9 mouse cellular contexts compared by ENCODE assay signal in the genomic region with DNA sequence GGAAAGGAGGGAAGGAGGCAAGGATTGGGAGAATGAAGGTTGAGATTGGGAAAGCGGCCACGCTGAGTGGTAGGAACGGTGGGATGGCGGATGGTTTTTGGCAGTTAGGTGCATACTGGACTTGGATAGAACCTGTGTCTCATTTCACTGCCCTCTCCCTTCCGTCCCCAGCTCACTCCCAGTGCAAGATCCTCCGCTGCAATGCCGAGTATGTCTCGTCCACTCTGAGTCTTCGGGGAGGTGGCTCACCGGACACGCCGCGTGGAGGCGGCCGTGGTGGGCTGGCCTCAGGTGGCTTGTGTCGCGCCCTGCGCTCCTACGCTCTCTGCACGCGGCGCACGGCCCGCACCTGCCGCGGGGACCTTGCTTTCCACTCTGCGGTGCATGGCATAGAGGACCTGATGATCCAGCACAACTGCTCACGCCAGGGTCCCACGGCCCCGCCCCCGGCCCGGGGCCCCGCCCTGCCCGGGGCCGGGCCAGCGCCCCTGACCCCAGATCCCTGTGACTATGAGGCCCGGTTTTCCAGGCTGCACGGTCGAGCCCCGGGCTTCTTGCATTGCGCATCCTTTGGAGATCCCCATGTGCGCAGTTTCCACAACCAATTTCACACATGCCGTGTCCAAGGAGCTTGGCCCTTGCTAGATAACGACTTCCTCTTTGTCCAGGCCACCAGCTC. TPM values are rescaled to one million over a fixed set of nuclear protein-coding genes. Genes with fewer than 3 reads are reported as not detected.
DNase-seq lines count a peak whose midpoint lies in the region; ATAC-seq and TF ChIP-seq lines count a peak whose summit lies in the region.
"Had no signal": no experiment of that assay in that cellular context is flagged by ENCODE, and none has a peak within 500 bp of the region (broad histone marks: within the 10 kb centered on the region; RNA-seq: fewer than 3 reads in every experiment).

No protein-coding gene starts in this region.

- H3K36me3 ChIP-seq in embryonic facial prominence, embryonic 14.5 days (ENCODE audit: control insufficient read depth, insufficient read depth, low read length), result no peaks in the 10 kb centered on the region
- H3K36me3 ChIP-seq in limb, embryonic 12.5 days, result no peaks in the 10 kb centered on the region
- H3K36me3 ChIP-seq in neural tube, embryonic 15.5 days, result no peaks in the 10 kb centered on the region

- intact Hi-C loops in left cerebral cortex, adult 2 months (cut with DNase I), result no loop called here

- WGBS in embryonic facial prominence, embryonic 14.5 days, result 6% methylated on average over 27 of the region's 44 CpGs
- WGBS in limb, embryonic 12.5 days, result 4% methylated on average over 44 of the region's 44 CpGs
- WGBS in neural tube, embryonic 15.5 days, result 4% methylated on average over 43 of the region's 44 CpGs

- no peak overlapping the region for H3K27ac ChIP-seq in left cerebral cortex, adult 2 months
- no peak overlapping the region for H3K27ac ChIP-seq in embryonic facial prominence, embryonic 14.5 days (replicated peaks; ENCODE audit: low read depth, low read length)
- no peak overlapping the region for H3K27ac ChIP-seq in limb, embryonic 12.5 days
- no peak overlapping the region for H3K27ac ChIP-seq in neural tube, embryonic 15.5 days (replicated peaks)

- no peaks in the 10 kb centered on the region for H3K9me3 ChIP-seq in embryonic facial prominence, embryonic 14.5 days (ENCODE audit: control insufficient read depth, low read length)
- no peaks in the 10 kb centered on the region for H3K9me3 ChIP-seq in limb, embryonic 12.5 days
- no peaks in the 10 kb centered on the region for H3K9me3 ChIP-seq in neural tube, embryonic 15.5 days (replicated peaks)

- peak overlapping the region; percentile 52 for H3K4me3 ChIP-seq in left cerebral cortex, adult 2 months
- H3K4me3 ChIP-seq in embryonic facial prominence, embryonic 14.5 days (ENCODE audit: low read depth, low read length), result peak overlapping the region; percentile 46
- peak overlapping the region; percentile 48 for H3K4me3 ChIP-seq in limb, embryonic 12.5 days (replicated peaks)
- peak overlapping the region; percentile 47 for H3K4me3 ChIP-seq in neural tube, embryonic 15.5 days (replicated peaks)

- no peak for TF ChIP-seq CTCF in left cerebral cortex, adult 2 months (IDR thresholded peaks at IDR 0.05)

- H3K4me2 ChIP-seq in embryonic facial prominence, embryonic 14.5 days (ENCODE audit: low read depth, low read length), result peak overlapping the region; percentile 79
- H3K4me2 ChIP-seq in limb, embryonic 12.5 days, result peak overlapping the region; percentile 84
- H3K4me2 ChIP-seq in neural tube, embryonic 15.5 days, result peak overlapping the region; percentile 91

- peaks cover 8% of the 10 kb centered on the region for H3K4me1 ChIP-seq in embryonic facial prominence, embryonic 14.5 days (ENCODE audit: control insufficient read depth, insufficient read depth, low read length)
- H3K4me1 ChIP-seq in limb, embryonic 12.5 days (replicated peaks), result peaks cover 13% of the 10 kb centered on the region; the same call in 1 of the 2 replicates
- peaks cover 9% of the 10 kb centered on the region for H3K4me1 ChIP-seq in neural tube, embryonic 15.5 days

- peak overlapping the region; percentile 50 for H3K9ac ChIP-seq in embryonic facial prominence, embryonic 14.5 days (ENCODE audit: low read depth, low read length)
- H3K9ac ChIP-seq in limb, embryonic 12.5 days (replicated peaks), result peak overlapping the region; percentile 42
- H3K9ac ChIP-seq in neural tube, embryonic 15.5 days (replicated peaks), result peak overlapping the region; percentile 45

- peak; percentile 73; the same call in 1 of the 2 replicates for ATAC-seq in embryonic facial prominence, embryonic 14.5 days (ENCODE audit: low read depth)
- ATAC-seq in limb, embryonic 12.5 days (ENCODE audit: insufficient number of reproducible peaks, insufficient read depth, low FRiP score, low TSS enrichment, low read depth), result peak; percentile 56; the same call in 1 of the 2 replicates
- peak; percentile 73 for ATAC-seq in neural tube, embryonic 15.5 days (ENCODE audit: low FRiP score)

- H3K27me3 ChIP-seq in embryonic facial prominence, embryonic 14.5 days (replicated peaks; ENCODE audit: control insufficient read depth, insufficient read depth, low read length), result peaks cover 40% of the 10 kb centered on the region
- peaks cover 61% of the 10 kb centered on the region for H3K27me3 ChIP-seq in limb, embryonic 12.5 days
- peaks cover 41% of the 10 kb centered on the region for H3K27me3 ChIP-seq in neural tube, embryonic 15.5 days (replicated peaks)

- DNase-seq in left cerebral cortex, adult 2 months (ENCODE audit: extremely low spot score in 1 of 2, low spot score in 2 of 2), result no peak
- DNase-seq in left cerebral cortex, adult 9 months (ENCODE audit: low spot score in 2 of 2), result no peak
- no peak for DNase-seq in embryonic facial prominence, embryonic 14.5 days (ENCODE audit: low spot score)
- DNase-seq in adrenal gland, adult 18-20 months (ENCODE audit: low spot score in 2 of 2), result no peak
- no peak for DNase-seq in spleen, postnatal 10 days (ENCODE audit: low spot score in 2 of 2)
- no peak for DNase-seq in cerebellum, postnatal 36 days

RNA-seq across cellular contexts. Expression of a gene that starts 2.0 kb away (rescaled TPM):
- 1 to 10 TPM; 1.7 to 1.8 TPM for total RNA-seq in left cerebral cortex, adult 2 months (2021)
- polyA plus RNA-seq in embryonic facial prominence, embryonic 14.5 days (2014; fragmentation: Nextera tagmentation; extraction: Ambion mirVana), result 28.3 and 36.4 TPM in 2 replicates
- 7.8 and 8.5 TPM in 2 replicates for polyA plus RNA-seq in limb, embryonic 12.5 days (2016; fragmentation: Nextera tagmentation; extraction: Ambion mirVana)
- polyA plus RNA-seq in neural tube, embryonic 15.5 days (2015; fragmentation: Nextera tagmentation; extraction: Ambion mirVana), result 2.4 and 3.0 TPM in 2 replicates
- under 1 TPM in 1 of 2 experiments, not detected in 1; 0.42 TPM for total RNA-seq in adrenal gland, adult 18-20 months (2021)

RNA-seq across cellular contexts. Expression of a gene that starts 30.8 kb away (rescaled TPM):
- total RNA-seq in left cerebral cortex, adult 2 months (2021), result 10 to 100 TPM; 22.4 to 28.2 TPM
- 160 and 166 TPM in 2 replicates for polyA plus RNA-seq in embryonic facial prominence, embryonic 14.5 days (2014; fragmentation: Nextera tagmentation; extraction: Ambion mirVana)
- 68.2 and 70.9 TPM in 2 replicates for polyA plus RNA-seq in limb, embryonic 12.5 days (2016; fragmentation: Nextera tagmentation; extraction: Ambion mirVana)
- 52.5 and 72.5 TPM in 2 replicates for polyA plus RNA-seq in neural tube, embryonic 15.5 days (2015; fragmentation: Nextera tagmentation; extraction: Ambion mirVana)
- total RNA-seq in adrenal gland, adult 18-20 months (2021), result 100 to 1,000 TPM; 539 to 784 TPM

RNA-seq across cellular contexts. Expression of a gene that starts 49.8 kb away (rescaled TPM):
- total RNA-seq in left cerebral cortex, adult 2 months (2021), result not detected
- polyA plus RNA-seq in embryonic facial prominence, embryonic 14.5 days (2014; fragmentation: Nextera tagmentation; extraction: Ambion mirVana), result 0.55 TPM in 1 of 2 replicates, not detected in the other
- 0.72 and 1.5 TPM in 2 replicates for polyA plus RNA-seq in limb, embryonic 12.5 days (2016; fragmentation: Nextera tagmentation; extraction: Ambion mirVana)
- polyA plus RNA-seq in neural tube, embryonic 15.5 days (2015; fragmentation: Nextera tagmentation; extraction: Ambion mirVana), result 1.8 TPM in 2 replicates
- total RNA-seq in adrenal gland, adult 18-20 months (2021), result not detected
- polyA plus RNA-seq: large intestine, adult 2 months had no signal
